Mouse (Mus musculus): ENCODE data around the gene Rps16.

DNA sequence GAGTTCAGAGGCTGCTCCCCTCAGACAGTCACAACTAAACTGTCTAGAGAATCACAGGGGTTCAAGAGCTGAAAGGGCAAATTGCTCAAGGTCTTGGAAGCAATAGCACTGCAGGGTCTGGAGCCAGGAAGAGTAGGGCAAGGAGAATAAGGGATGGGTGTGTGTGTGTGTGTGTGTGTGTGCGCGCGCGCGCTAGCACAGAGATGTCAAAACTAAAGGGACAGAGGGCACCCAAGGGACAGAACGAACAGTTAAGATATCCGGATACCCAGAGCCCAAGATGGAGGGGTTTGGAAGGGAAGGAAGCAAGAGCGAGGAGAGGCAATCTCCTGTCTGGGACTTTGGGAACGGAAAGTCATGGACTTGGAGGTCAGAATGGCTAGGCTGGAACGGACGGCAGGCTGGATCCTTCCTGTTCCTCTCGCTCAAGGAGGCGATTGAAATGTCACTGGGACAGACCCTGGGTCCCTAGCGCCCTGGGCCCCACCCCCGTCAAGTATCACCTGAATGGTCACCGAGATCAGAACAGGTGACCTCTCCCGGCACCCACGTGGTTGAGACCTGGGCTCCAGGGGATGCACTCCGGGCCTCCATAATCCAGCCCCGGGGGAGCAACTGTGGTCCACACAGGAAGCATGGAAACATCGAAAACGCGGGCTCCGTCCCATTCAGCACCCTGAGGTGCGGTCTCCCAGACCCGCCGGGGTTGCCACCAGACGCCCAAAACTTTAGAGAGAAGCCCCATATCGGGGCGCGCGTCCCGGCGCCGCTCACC, 39.1 kb upstream of the Rps16 start:
- TF ChIP-seq CTCF (IDR thresholded peaks at IDR 0.05; ENCODE audit: low read depth, low read length), result no peak
- TF ChIP-seq GATA1 (IDR thresholded peaks at IDR 0.05; ENCODE audit: borderline replicate concordance, low read length), result no peak
- TF ChIP-seq TAL1 (conservative IDR thresholded peaks at IDR 0.05; ENCODE audit: low read depth, low read length), result no peak
- no peak for TF ChIP-seq GATA2 (IDR thresholded peaks at IDR 0.05; ENCODE audit: borderline replicate concordance, low read depth, low read length)

All from G1E (cell line).